Mouse (Mus musculus) adrenal gland, postnatal 25 days (tissue): Measurements from ENCODE around the gene Gdpd3. TPM values are rescaled to one million over a fixed set of nuclear protein-coding genes. Genes with fewer than 3 reads are reported as not detected.
"Not testable (repeated sequence)": the region's sequence is repeated elsewhere in the genome, so short reads cannot be mapped to it uniquely, and the experiment has no call there.

Experiments
- DNase-seq: peaks from one replicate; pipeline ENCODE4 v3.0.0; 2021; ENCODE audit warnings: mixed read lengths
- long read RNA-seq: library from polyadenylated mRNA; stranded (forward); transcript quantifications from one replicate; pipeline ENCODE4 v2.0.0, GENCODE M21; 2021
- total RNA-seq: library from RNA; stranded (reverse); gene quantifications from 2 replicates; pipeline ENCODE4 v1.2.3, GENCODE M21; 2021

Gene Gdpd3
- total RNA-seq = 6.5 and 7.5 TPM in 2 replicates
- long read RNA-seq = 0 reads

DNA sequence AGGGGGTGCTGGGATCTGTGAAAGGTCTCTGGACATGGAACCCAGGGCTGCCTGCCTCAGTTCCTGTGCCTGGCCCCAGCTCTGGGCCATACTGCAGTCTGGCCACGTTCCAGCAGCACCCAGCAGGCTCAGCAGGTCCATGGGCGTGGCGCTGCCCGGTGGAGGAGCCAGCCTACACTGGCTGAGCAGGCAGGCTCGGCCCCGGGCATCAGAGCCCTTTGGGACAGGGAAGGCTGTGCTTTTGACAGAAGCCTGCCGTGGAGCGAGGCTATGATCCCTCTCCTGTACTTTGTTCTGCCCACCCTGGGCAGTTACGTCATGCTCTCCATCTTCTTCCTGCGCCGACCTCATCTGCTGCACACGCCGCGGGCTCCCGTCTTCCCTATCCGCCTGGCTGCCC, at the start of gene Gdpd3:
Gene Gdpd3, plus strand, starts transcription at position 134 of the 400 bp plus-strand sequence.
- DNase-seq = no peak

DNA sequence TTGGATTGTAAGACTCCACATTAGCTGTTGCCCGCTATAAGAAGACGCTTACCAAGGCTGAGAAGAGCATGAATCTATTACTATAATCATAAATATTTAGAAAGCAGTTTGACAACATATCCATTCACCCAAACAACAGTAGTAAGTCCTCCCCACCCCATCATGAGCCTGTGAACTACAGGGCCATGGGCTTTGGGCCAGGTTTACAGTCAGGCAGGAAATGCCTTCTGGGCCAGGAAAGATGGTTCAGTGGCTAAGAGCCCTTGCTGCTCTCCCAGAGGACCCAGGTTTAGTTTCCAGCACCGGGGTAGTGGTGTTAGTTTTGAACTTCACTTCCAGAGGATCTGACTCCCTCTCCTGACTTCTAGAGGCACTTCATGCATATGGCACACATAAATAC, 48.6 kb upstream of the Gdpd3 start:
- DNase-seq = no peak

DNA sequence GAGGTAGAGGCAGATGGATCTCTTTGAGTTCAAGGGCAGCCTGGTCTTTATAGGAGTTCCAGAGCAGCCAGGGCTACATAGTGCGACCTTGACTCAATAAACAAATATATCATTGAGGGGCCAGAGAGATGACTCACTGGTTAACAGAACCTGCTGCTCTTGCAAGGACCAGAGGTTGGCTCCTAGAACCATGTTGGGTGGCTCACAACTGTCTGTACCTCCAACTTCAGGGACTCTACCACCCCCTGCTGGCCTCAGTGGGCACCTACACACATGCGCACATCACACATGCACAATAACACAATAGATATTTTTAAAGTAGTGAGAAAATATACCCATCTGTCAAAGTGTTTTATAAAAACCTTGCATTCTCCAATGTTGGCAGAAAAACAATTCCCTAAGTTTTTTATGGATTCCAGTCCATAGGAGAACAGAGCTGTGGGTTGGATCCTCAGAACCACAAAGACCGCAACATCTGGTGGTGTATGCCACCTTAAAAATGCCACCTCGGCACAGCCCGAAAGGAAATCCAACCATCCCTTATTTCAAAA, 47.3 kb upstream of the Gdpd3 start:
- no peak for DNase-seq

DNA sequence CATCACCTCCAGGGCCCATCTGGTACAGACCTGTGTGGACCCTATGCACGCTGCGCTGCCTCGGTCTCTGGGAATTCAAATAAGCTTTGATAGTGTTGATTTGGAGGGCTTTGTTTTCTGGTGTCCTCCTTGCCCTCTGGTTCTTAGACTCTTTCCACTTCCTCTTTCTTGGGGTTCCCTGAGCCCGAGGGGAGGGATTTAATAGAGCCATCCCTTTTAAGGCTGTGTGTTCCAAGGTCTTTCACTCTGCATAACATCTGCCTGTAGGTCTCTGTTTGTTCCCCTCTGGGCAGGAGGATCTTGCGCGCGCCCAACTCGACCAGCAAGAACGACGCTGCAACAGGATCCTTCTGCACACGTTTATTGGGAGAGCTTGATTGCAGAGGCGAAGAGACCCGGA, 44.5 kb upstream of the Gdpd3 start:
- no peak for DNase-seq

DNA sequence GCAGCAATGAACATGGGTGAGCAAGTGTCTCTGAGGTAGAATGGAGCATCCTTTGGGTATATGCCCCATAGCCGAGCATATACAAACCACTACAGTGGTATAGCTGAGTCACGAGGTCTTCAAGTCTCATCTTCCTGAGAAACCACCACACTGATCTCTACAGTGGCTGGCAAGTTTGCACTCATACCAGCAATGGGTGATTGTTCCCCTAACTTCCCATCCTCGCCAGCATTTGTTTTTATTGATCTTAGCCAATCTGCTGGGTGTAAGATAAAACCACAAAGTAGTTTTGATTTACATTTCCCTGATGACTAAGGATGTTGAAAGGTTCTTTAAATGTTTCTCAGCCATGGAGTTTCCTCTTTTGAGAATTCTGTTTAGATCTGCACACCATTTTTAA, 41.1 kb upstream of the Gdpd3 start:
- no peak for DNase-seq

DNA sequence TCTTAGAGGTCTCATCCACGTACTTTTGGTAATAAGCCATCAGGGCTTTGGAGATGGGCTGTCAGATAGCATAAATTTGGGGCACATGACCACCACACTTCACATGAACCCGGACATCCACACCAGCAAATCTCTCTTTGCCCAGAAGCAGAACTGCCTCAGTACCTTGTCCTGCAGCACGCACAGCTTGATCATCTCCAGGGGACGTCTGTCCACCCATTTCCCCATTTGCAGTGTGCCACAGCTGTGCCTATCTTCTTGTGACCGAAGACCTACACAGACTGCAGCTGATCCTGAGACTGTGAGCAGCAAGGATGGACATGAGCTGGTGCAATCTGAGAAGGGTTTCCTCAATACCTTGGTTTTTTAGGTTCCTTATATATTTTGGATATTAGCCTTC, 40.5 kb upstream of the Gdpd3 start:
- no peak for DNase-seq

DNA sequence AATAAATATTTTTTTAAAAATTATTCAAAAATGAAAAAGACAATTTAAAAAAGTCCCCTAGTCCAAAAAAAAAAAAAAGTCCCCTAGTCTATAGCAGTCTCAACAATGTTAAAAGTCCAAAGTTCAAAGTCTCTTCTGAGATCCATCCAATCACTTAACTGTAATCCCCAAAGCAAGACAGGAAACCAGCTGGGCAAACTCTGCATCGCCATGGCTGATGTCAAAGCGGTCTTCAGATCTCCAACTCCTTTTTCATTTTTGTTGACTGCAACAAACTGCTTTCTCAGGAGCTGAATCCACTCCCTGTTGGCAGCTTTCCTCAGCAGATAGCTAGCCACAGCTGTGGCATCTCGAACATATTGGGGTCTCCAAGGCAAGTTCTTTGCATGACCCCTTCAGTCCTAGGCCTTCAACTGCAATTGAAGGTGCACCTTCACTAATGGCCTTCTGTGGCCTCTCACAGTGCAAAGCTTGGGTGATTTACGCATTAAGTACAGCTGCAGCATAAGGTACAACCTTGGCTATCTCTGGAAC, 35.8 kb upstream of the Gdpd3 start:
- not testable (repeated sequence) for DNase-seq

DNA sequence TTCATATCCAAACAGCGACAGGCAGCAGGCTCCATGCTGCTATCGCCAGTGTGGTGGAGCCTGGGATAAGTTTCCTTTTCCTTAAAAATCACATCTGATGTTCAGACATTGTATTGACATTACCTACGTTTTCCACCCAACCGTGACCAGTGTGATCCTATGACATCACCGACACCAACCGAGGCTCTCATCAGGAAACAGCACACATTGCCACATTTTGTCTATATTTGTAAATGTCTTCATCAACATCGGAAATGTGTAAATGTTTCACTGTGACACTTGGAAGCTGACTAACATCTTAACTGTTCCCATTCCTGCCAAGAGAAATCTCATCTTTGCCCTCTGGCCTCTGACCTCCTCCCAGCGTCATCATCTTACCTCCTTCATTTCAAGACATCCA, 30.0 kb upstream of the Gdpd3 start:
- DNase-seq = no peak

DNA sequence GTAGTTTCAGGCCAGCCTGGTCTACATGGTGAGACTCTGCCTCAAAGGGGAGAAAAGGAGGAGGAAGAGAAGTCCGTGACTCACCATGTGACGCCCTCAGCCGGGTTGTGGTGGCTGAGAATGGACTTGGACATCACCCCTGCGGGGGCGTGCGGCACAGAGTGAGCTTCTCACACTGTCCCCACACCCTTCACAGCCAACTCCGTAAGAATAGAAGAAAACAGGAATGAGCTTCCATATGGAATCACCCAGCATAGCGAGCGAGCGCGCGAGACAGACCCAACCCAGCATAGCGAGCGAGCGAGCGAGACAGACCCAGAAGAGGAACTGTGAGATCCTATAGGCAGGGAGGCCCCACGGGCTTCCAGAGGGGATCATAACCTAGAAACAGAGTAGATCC, 26.6 kb upstream of the Gdpd3 start:
- no peak for DNase-seq

DNA sequence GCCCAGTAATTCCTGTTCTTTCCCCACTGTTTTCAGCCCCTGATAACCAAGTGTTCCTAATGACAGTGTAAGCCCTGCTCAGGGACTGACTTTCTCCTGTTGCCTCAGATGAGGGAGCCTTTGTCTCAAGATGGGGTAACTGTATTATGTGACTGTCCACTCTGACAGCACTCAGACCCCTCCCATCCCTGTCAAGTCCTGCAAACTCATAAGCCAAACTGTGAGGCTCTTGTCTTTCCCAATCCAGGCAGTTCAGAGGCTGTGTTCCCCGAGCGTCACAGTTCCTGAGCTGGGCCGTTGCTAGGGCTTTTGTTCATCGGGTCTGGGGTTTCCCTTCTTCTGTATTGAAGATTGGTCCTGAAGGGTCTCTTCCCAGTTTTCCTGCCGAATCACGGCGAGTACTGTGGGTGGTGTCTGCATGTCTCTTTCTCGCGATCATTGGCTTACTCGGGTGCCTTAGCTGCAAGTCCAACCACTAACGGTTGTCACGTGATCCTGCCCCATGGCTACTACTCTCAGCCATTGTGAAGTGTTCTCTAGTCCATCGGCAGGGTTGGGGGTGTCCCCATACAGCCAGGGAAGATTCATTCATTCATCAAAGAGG, 25.9 kb upstream of the Gdpd3 start:
- DNase-seq = no peak

DNA sequence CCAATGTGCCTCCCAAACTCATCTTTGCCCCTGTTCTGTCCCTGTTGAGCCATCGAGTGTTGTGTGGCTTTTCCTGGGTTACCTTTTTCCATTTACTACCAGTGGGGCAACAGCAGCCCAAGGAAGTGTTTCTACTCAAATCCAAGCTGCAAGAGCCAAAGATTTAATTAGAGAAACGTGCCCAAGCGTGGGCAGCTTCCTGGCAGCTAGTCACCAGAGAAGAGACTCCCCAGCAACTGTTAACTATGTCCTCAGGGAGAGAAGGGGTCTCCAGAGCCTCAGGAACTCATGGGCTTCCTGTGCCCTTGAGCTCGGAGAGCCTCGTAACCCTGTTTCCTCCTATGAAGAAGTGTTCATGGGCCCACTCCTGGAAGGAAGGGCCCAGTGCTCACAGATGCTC, 25.2 kb upstream of the Gdpd3 start:
- DNase-seq = no peak

DNA sequence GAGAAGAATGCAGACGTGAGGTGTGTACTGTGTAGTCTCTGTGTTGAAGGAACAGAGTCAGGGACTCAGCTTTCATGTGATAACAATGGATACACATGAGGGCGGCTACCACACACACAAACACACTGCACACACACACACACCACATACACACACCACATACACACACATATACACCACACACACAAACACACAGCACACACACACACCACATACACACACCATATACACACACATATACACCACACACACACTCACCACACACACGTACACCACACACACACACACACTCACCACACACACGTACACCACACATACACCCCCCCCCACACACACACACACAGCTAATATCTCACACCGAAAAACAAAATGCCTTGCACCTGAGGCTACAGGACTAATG, 24.7 kb upstream of the Gdpd3 start:
- no peak for DNase-seq

DNA sequence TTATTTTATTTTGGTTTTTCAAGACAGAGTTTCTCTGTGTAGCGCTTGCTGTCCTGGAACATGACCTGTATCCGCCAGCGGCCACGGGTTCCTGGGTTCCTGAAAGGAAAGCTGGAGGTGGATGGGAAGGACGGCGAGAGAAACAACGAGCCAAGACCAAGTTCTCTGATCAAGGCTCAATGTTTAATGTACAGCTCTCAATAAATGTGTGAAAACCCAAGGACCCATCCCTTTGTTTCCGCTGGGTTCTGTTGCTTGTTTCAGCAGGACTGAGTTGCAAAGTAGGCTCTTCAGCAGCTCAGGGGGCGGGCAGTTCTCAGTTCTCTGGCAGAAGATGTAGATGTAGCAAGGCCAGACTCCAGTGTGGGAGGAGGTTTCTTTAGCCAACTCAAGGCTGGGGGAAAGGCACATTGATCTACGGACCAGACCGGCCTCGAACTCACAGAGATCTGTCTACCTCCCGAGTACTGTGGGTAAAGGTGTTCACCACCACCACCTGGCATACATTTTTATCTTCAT, 24.1 kb upstream of the Gdpd3 start:
- no peak for DNase-seq

DNA sequence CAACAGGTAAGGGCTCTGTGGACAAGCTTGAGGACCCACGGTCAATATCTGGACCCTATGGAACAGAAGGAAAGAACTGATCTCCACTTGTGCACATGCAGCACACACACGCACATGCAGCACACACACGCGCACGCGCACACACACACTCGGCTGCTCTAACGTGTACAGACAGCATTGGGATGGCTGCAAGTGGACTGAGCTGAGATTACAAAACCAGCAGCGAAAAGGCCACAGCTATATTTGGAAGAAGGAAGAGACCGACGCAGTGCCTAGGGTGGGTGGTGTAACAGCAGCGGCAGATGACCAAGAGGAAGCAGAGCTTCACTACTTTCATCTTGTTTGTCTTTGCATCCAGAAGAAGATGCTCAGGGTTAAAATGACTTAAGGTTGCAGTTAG, 20.1 kb upstream of the Gdpd3 start:
- DNase-seq = no peak

DNA sequence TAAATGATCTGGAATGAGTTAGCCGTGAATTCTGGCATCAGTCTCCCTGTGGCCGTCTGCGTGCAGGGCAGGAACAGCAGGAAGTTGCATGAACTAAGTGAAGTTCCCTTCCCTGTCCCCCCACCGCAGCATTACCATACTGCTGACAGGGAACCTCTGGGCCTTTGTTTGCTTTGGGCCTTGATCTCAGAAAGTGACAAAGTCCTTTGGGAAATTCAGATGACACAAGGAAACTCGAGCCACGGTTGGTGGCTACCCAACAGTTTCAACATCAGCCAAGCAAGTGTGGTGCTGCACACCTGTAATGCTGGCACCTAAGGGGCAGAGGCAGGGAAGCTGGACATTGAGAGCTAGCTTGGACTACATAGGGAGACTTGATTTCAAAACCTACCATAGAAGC, 19.3 kb upstream of the Gdpd3 start:
- no peak for DNase-seq

DNA sequence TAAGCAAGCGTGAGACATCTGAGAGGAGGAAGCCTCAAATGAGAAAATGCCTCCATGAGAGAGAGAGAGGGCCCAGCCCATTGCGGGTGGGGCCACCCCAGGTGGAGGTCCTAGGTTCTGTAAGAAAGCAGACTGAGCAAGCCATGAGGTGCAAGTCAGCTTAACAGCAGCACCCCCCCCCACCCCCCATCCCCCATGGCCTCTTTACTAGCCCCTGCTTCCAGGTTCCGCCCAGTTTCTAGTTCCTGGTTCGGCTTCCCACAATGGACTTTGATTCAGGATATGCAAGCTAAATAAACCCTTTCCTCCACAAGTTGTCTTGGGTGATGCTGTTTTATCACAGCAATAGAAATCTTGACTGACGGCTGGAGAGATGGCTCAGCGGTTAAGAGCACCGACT, 17.3 kb upstream of the Gdpd3 start:
- no peak for DNase-seq

DNA sequence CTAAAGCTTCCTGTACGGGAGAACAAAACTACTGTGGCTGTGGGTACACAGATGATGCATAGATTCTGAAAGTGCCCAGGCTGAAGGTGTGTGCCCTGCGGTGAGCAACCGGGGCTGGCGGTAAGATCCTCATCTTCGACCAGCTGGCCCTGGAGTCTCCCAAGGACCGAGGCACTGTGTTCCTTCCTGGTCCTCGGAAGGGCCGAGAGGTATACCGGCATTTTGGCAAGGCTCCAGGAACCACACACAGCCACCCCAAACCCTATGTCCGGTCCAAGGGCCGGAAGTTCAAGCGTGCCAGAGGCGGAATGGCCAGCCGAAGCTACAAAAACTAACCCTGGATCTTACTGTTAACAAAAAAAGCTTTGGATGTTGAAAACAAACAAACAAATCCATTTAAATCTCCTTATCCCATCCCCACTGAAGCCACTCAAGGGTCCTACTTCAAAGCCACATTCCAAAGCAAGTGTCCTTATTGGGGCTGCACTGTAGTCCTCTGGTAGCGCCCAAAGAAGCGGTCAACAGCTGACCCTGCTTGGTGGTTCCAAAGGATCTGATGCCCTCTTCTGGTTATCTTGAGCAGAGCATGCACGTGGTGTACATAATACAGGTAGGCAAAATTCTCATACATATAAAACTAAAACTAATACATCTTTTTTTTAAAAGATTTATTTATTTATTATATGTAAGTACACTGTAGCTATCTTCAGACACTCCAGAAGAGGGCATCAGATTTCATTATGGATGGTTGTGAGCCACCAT, 16.4 kb upstream of the Gdpd3 start:
- DNase-seq = no peak

DNA sequence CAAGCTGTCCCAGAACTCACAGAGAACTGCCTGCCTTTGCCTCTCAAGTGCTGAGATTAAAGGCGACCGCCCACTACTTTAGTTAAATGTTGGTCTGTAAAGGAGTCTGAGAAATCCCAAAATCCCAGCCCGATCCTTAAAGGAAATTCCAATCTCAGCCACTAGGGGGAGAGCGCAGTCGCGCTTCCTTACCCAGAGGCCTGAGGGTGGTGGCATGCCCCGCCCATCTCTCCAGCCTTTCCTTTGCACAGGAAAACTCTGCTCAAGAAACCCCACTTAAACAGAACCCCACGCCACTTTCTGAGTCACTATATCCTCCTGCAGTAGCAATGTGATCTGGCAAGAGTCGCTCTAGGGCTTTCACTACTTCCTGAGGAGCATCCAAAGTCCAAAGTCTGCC, 11.3 kb upstream of the Gdpd3 start:
- DNase-seq = peak; percentile 73

DNA sequence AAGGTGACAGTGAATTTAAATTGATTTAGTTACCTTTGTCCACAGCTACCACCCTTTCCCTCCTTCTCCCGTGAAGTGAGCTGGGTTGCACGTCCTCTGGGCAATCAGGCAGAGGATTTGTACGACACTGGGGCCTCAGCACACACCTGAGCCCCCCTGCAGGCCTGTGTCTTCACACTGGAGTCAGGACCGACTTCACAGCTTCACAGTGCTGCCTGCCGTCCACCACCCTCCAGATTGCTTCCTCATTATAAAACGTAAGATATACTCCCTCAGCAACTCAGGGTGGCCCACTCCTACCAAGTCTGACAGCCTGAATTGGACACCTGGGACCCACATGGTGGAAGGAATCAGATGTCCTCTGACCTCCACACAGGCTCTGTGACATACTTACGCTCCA, 7.6 kb upstream of the Gdpd3 start:
- no peak for DNase-seq

DNA sequence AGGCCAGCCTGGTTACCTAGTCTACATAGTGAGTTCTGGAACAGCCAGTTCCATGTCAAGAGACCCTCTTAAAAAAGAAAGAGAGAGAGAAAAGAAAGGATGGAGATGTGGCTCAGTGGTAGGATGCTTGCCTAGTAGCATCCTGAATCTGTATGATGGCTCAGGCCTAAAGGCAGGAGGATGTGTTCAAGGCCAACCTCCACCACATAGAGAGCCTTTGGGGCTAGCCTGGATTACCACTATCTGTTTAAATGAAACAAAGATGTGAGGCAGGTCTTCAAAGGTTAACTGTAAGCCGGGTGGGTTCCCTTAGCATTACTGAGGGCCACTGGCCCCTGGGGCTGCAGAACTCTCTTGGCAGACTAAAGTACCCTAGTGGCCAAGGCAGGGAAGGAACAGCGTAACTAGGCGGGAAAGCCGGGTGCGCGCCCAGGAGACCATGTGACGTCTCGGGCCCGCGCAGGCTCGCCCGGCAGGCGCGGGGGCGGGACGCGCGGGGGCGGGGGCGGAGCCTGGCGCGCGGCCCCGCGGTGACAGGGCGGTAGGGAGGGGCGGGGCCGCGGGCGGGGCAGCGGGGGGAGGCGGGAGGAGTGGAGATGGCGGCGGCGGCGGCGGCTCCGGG, 7.0 kb upstream of the Gdpd3 start, which contains the start of gene Mapk3:
Gene Mapk3, plus strand, starts transcription at position 552 of the 622 bp plus-strand sequence.
- peak; percentile 90 for DNase-seq

DNA sequence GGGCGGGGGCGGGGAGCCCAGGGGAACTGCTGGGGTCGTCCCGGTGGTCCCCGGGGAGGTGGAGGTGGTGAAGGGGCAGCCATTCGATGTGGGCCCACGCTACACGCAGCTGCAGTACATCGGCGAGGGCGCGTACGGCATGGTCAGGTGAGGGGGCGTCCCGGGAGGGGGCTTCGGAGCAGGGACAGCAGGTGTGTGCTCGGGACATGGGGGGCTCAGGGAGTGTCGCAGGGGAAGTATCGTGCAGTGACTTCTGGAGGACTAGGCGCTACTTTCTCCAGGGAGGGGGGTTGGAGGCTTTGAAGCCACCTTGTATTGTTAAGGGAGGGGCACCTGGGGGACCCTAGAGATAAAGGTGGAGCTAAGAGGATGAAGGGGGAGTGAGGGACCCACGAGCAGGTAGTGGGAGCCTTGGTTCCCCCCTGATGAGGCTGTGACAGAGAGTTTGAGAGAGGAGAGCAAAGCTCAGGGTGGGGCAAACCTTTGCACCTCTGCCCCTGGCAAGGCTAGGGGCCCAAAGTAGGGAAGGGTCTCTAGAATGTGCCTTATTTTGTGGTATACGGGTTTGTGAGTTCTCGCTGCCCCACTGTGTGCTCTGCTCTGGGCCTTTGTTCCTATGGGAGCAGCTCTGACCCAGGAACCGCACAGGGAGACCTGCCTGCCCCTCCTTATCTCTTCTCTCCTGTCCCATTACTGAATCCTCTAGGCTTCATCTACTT, 6.3 kb upstream of the Gdpd3 start:
- DNase-seq = peak; percentile 10

DNA sequence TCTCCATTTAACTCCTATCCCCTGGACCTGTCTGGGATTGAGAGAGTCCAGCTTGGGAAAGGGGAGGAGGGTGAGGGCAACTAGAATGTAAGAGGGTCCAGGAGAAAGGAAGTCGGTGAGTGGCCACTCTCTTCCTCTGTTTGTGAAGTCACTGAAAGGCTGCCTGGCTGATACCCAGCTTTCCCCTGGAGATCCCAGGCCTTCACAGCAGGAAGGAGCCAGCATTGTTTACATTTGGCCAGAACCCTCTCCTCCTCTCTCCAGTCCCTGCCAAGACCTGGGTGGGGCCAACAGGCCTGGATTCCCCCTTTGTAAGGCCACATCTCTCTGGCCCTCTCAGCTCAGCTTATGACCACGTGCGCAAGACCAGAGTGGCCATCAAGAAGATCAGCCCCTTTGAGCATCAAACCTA, 5.7 kb upstream of the Gdpd3 start:
- peak; percentile 49 for DNase-seq
